Comparison of ENCODE assay signal across 43 mouse cellular contexts in genomic region chr9:78368671-78369293, GRCm38 (mm10). TPM values are rescaled to one million over a fixed set of nuclear protein-coding genes. Genes with fewer than 3 reads are reported as not detected.
"Had no signal": no experiment of that assay in that cellular context is flagged by ENCODE, and none has a peak within 500 bp of the region (broad histone marks: within the 10 kb centered on the region; RNA-seq: fewer than 3 reads in every experiment).

No protein-coding gene starts in this region.

- H3K9me3 ChIP-seq: heart, embryonic 10.5 days; hindbrain, embryonic 10.5 days; hindbrain, embryonic 12.5 days; intestine, embryonic 15.5 days; kidney, embryonic 15.5 days; limb, embryonic 10.5 days; limb, embryonic 12.5 days; liver, embryonic 13.5 days; liver, embryonic 15.5 days had no signal

- H3K4me1 ChIP-seq: heart, embryonic 12.5 days; hindbrain, embryonic 10.5 days; hindbrain, embryonic 12.5 days; intestine, embryonic 15.5 days; kidney, embryonic 15.5 days; limb, embryonic 10.5 days; limb, embryonic 12.5 days; liver, embryonic 13.5 days; liver, embryonic 15.5 days had no signal

- ATAC-seq: hindbrain, embryonic 16.5 days; inflammation-experienced regulatory T-cells, adult 6 months; intestine, embryonic 15.5 days had no signal

- H3K27me3 ChIP-seq: heart, embryonic 12.5 days; hindbrain, embryonic 12.5 days; intestine, embryonic 15.5 days; kidney, embryonic 15.5 days; limb, embryonic 12.5 days; liver, embryonic 13.5 days; liver, embryonic 15.5 days had no signal

- H3K36me3 ChIP-seq: heart, embryonic 10.5 days; heart, embryonic 12.5 days; hindbrain, embryonic 10.5 days; hindbrain, embryonic 12.5 days; intestine, embryonic 15.5 days; kidney, embryonic 15.5 days; limb, embryonic 10.5 days; limb, embryonic 12.5 days; liver, embryonic 13.5 days; liver, embryonic 15.5 days had no signal

- H3K4me2 ChIP-seq: heart, embryonic 12.5 days; hindbrain, embryonic 12.5 days; hindbrain, embryonic 14.5 days; intestine, embryonic 15.5 days; kidney, embryonic 15.5 days; limb, embryonic 12.5 days; liver, embryonic 11.5 days; liver, embryonic 13.5 days; liver, embryonic 15.5 days had no signal

- DNase-seq: gastrocnemius, postnatal 14 days; heart, adult 18-20 months; heart, postnatal 10 days; heart, postnatal 4 days; kidney, adult 11 months; kidney, adult 2 months; kidney, adult 9 months; kidney, postnatal 14 days; kidney, postnatal 36 days; layer of hippocampus, adult 9-11 months; layer of hippocampus, postnatal 36 days; liver; liver, embryonic 13.5 days had no signal

- H3K27ac ChIP-seq: heart, embryonic 10.5 days; hindbrain, embryonic 10.5 days; hindbrain, embryonic 12.5 days; hindbrain, embryonic 14.5 days; intestine, embryonic 15.5 days; kidney, embryonic 15.5 days; kidney, postnatal 0 days; limb, embryonic 10.5 days; limb, embryonic 12.5 days; liver, embryonic 13.5 days; liver, embryonic 15.5 days had no signal

- H3K4me3 ChIP-seq: heart, embryonic 10.5 days; heart, embryonic 12.5 days; hindbrain, embryonic 10.5 days; hindbrain, embryonic 12.5 days; intestine, embryonic 15.5 days; kidney, embryonic 15.5 days; limb, embryonic 10.5 days; limb, embryonic 12.5 days; liver, embryonic 13.5 days; liver, embryonic 15.5 days had no signal

- H3K9ac ChIP-seq: heart, embryonic 12.5 days; hindbrain, embryonic 12.5 days; hindbrain, embryonic 14.5 days; intestine, embryonic 15.5 days; kidney, embryonic 15.5 days; limb, embryonic 12.5 days; liver, embryonic 13.5 days; liver, embryonic 15.5 days had no signal

RNA-seq across cellular contexts. Expression of gene Dppa5a, which starts 0.8 kb away (rescaled TPM):
- total RNA-seq: gastrocnemius, adult 18-20 months; gastrocnemius, adult 8-10 months; gastrocnemius, postnatal 14 days; gastrocnemius, postnatal 4 days; granulocyte monocyte progenitor cell, adult 5-6 weeks; heart, adult 18-20 months; heart, adult 8-10 months; heart, postnatal 10 days; heart, postnatal 25 days; heart, postnatal 4 days; layer of hippocampus, adult 18-20 months; layer of hippocampus, postnatal 14 days; layer of hippocampus, postnatal 36 days; left cerebral cortex, adult 18-20 months; left cerebral cortex, postnatal 14 days; left cerebral cortex, postnatal 36 days had no signal
- polyA plus RNA-seq: heart, embryonic 10.5 days; heart, embryonic 12.5 days; heart, embryonic 14.5 days; heart, embryonic 16.5 days; inflammation-experienced regulatory T-cells, adult 6 months; intestine, embryonic 15.5 days; kidney, adult 2 months; kidney, embryonic 15.5 days; large intestine, adult 2 months; limb, embryonic 10.5 days; liver, embryonic 11.5 days; liver, embryonic 13.5 days; liver, embryonic 15.5 days had no signal

RNA-seq across cellular contexts. Expression of gene Ooep, which starts 9.7 kb away (rescaled TPM):
- total RNA-seq: gastrocnemius, adult 18-20 months; gastrocnemius, adult 8-10 months; granulocyte monocyte progenitor cell, adult 5-6 weeks; heart, adult 18-20 months; heart, adult 8-10 months; heart, postnatal 10 days; heart, postnatal 25 days; heart, postnatal 4 days; layer of hippocampus, adult 18-20 months; layer of hippocampus, postnatal 36 days; left cerebral cortex, adult 18-20 months; left cerebral cortex, postnatal 14 days; left cerebral cortex, postnatal 36 days had no signal
- polyA plus RNA-seq: inflammation-experienced regulatory T-cells, adult 6 months had no signal

RNA-seq across cellular contexts. Expression of gene Gsta2, which starts 13.2 kb away (rescaled TPM):
- total RNA-seq: gastrocnemius, adult 8-10 months; gastrocnemius, postnatal 14 days; gastrocnemius, postnatal 4 days; granulocyte monocyte progenitor cell, adult 5-6 weeks; heart, postnatal 10 days; heart, postnatal 4 days; layer of hippocampus, adult 18-20 months; layer of hippocampus, postnatal 14 days; layer of hippocampus, postnatal 36 days; left cerebral cortex, postnatal 14 days; left cerebral cortex, postnatal 36 days had no signal
- polyA plus RNA-seq: heart, embryonic 10.5 days; heart, embryonic 12.5 days; heart, embryonic 14.5 days; hindbrain, embryonic 10.5 days; hindbrain, embryonic 12.5 days; hindbrain, embryonic 14.5 days; hindbrain, embryonic 16.5 days; inflammation-experienced regulatory T-cells, adult 6 months; large intestine, adult 2 months; limb, embryonic 10.5 days; limb, embryonic 12.5 days; liver, embryonic 11.5 days; liver, embryonic 13.5 days had no signal

RNA-seq across cellular contexts. Expression of gene Ddx43, which starts 26.8 kb away (rescaled TPM):
- total RNA-seq: gastrocnemius, adult 18-20 months; gastrocnemius, adult 8-10 months; gastrocnemius, postnatal 14 days; granulocyte monocyte progenitor cell, adult 5-6 weeks; heart, adult 18-20 months; heart, adult 8-10 months; heart, postnatal 10 days; heart, postnatal 25 days; heart, postnatal 4 days; layer of hippocampus, adult 18-20 months; layer of hippocampus, postnatal 36 days; left cerebral cortex, adult 18-20 months; left cerebral cortex, postnatal 14 days; left cerebral cortex, postnatal 36 days had no signal
- polyA plus RNA-seq: kidney, adult 2 months; large intestine, adult 2 months; liver, embryonic 13.5 days; liver, embryonic 15.5 days had no signal

RNA-seq across cellular contexts. Expression of gene Omt2b, which starts 41.4 kb away (rescaled TPM):
- total RNA-seq: gastrocnemius, adult 18-20 months; gastrocnemius, adult 8-10 months; gastrocnemius, postnatal 14 days; gastrocnemius, postnatal 4 days; granulocyte monocyte progenitor cell, adult 5-6 weeks; heart, adult 18-20 months; heart, adult 8-10 months; heart, postnatal 10 days; heart, postnatal 25 days; heart, postnatal 4 days; layer of hippocampus, adult 18-20 months; layer of hippocampus, adult 8-10 months; layer of hippocampus, postnatal 14 days; layer of hippocampus, postnatal 36 days; left cerebral cortex, adult 18-20 months; left cerebral cortex, postnatal 14 days; left cerebral cortex, postnatal 36 days had no signal
- polyA plus RNA-seq: heart, embryonic 10.5 days; heart, embryonic 12.5 days; heart, embryonic 14.5 days; heart, embryonic 16.5 days; hindbrain, embryonic 10.5 days; hindbrain, embryonic 12.5 days; hindbrain, embryonic 14.5 days; hindbrain, embryonic 16.5 days; inflammation-experienced regulatory T-cells, adult 6 months; intestine, embryonic 15.5 days; kidney, adult 2 months; kidney, embryonic 15.5 days; kidney, postnatal 0 days; large intestine, adult 2 months; limb, embryonic 10.5 days; limb, embryonic 12.5 days; limb, embryonic 14.5 days; liver, embryonic 11.5 days; liver, embryonic 13.5 days; liver, embryonic 15.5 days had no signal
